Mouse (Mus musculus) spleen, adult 2 months (tissue): ENCODE measurements around the gene Arhgef7. TPM values are rescaled to one million over a fixed set of nuclear protein-coding genes. Genes with fewer than 3 reads are reported as not detected.

Experiments used
- DNase-seq, 2 experiments: peaks; one replicate each; pipeline versions ENCODE4 v3.0.0 to v3.0.0-alpha.2; 2012 to 2021; ENCODE audit warnings: low spot score in 2 of 2, low read depth in 1 of 2
- H3K27ac ChIP-seq: fragments of 200-500 bp; 2 replicates; pipeline ENCODE4 v1.5.1; 2012; ENCODE audit warnings: low read length, inconsistent platforms; ENCODE audit not compliant: insufficient read depth
- H3K27me3 ChIP-seq: fragments of 200-500 bp; 2 replicates; pipeline ENCODE4 v1.6.1; 2012; ENCODE audit warnings: mild to moderate bottlenecking, moderate library complexity, low read length, inconsistent platforms; ENCODE audit not compliant: control insufficient read depth, insufficient read depth
- H3K36me3 ChIP-seq: fragments of 200-500 bp; 2 replicates; pipeline ENCODE4 v1.6.1; 2012; ENCODE audit warnings: mild to moderate bottlenecking, low read length, inconsistent platforms; ENCODE audit not compliant: control insufficient read depth, insufficient read depth
- H3K4me1 ChIP-seq: fragments of 200-500 bp; 2 replicates; pipeline ENCODE4 v1.6.1; 2011; ENCODE audit warnings: inconsistent platforms; ENCODE audit not compliant: control insufficient read depth, insufficient read depth, insufficient read length
- H3K4me3 ChIP-seq: fragments of 200-500 bp; 2 replicates; pipeline ENCODE4 v1.5.1; 2011; ENCODE audit warnings: mild to moderate bottlenecking, inconsistent platforms; ENCODE audit not compliant: insufficient read depth, insufficient read length; ENCODE audit errors: extremely low read depth
- CTCF ChIP-seq: fragments of 200-500 bp; IDR thresholded peaks from 2 replicates; pipeline ENCODE4 v1.5.1; 2011; ENCODE audit warnings: mild to moderate bottlenecking, inconsistent platforms; ENCODE audit not compliant: insufficient read depth, insufficient read length, insufficient replicate concordance; ENCODE audit errors: extremely low read depth
- POLR2A ChIP-seq: fragments of 200-500 bp; IDR thresholded peaks from 2 replicates; pipeline ENCODE4 v1.6.1; 2011; ENCODE audit warnings: low read depth, low read length, inconsistent platforms
- WGBS: fragments of 180-500 bp; shearing (Covaris S2); methylation state at CpG from one replicate; pipeline ENCODE4 v1.1.7; 2018; 5-methylcytosine and 5-hydroxymethylcytosine counted together
- polyA plus RNA-seq: library from polyadenylated mRNA; depleted of rRNA; stranded (reverse); fragments of >200 nt; gene quantifications from 2 replicates; pipeline ENCODE4 v1.2.3, GENCODE M21; 2012

The Arhgef7 gene
- polyA plus RNA-seq, 1 experiment = 21.9 TPM

DNA sequence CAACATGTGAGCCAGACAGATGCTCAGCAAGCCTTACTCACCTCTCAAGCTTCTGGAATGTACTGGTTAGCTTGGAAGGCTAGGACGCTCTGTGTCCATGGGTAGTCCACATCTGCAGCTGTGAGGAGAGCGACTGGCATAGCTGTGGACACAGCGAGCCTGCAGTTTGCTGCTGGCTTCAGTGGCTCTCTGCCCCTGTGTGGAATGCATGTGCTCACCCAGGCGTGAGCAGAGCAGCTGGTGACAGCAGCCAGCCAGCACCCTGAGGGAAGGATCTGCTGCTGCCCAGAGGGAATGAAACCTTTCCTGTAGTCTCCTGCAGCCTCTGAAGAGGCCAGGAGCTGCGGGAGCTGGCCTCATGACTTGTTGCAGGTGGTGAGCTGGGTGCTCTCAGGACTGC lies 93.0 kb downstream of the Arhgef7 start:
- H3K4me1 ChIP-seq = no peaks in the 10 kb centered on the region
- H3K27me3 ChIP-seq = no peaks in the 10 kb centered on the region
- TF ChIP-seq POLR2A (no peak), CTCF (no peak)
- no peak overlapping the region for H3K27ac ChIP-seq
- H3K4me3 ChIP-seq = no peak overlapping the region
- peaks cover 56% of the 10 kb centered on the region for H3K36me3 ChIP-seq
- no peak for DNase-seq
- WGBS = 92% methylated on average over 5 of the region's 5 CpGs

- DNase-seq = no peak
- no peaks in the 10 kb centered on the region for H3K4me1 ChIP-seq
- no peak overlapping the region for H3K4me3 ChIP-seq
- TF ChIP-seq POLR2A (no peak), CTCF (no peak)
- no peak overlapping the region for H3K27ac ChIP-seq
- 88% methylated on average over 14 of the region's 14 CpGs for WGBS
- no peaks in the 10 kb centered on the region for H3K27me3 ChIP-seq
- peaks cover 51% of the 10 kb centered on the region for H3K36me3 ChIP-seq
Observed at GRCm38 (mm10) chr8:11821451-11822206, 94.1 kb downstream of the Arhgef7 start.

DNA sequence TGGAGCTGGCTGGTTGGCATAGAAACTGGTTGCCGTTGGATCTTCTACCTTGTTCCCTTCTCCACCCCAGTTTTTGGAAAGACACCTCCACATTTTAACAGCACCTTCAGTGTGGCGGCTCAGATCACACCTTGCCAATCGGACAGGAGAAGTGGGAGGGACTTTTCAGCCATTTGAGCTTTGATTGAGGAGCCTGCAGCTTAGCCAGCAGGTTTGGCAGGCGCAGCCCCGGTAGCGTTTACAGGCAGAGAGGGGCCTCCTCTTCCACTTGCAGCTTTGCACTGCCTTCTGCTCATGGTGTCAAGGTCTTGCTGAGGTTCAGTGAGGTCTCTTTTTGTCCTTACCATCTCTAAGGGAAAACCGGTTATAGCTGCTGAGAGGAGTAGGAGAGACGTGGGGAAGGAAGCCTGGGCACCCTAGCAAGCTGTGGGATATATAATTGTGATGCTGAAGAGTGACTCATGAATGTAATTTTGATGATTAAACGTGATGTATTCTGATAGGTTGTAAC lies 95.1 kb downstream of the Arhgef7 start:
- peaks cover 48% of the 10 kb centered on the region for H3K36me3 ChIP-seq
- H3K4me1 ChIP-seq = no peaks in the 10 kb centered on the region
- WGBS = 88% methylated on average over 9 of the region's 9 CpGs
- no peaks in the 10 kb centered on the region for H3K27me3 ChIP-seq
- no peak for DNase-seq
- no peak overlapping the region for H3K4me3 ChIP-seq
- no peak for TF ChIP-seq POLR2A
- TF ChIP-seq CTCF = no peak
- no peak overlapping the region for H3K27ac ChIP-seq

DNA sequence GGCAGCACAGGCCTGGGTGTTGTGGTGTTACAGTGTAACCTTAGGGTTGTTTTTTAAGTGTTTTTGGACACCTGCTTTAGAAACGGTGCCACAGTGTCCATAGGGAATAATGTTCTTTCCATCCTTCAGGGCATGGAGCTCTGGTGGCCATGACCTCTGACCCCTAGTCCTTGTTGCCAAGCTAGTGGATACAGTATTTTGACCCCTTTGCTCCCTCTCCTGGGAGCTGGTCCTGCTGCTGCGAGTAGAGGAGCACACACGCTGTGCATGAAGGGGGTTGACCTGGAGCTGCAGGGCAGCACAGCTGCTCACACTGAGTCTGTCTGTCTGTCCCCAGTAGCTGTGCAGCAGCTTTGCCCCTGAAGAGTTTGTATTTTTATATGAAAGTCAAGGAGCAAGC lies 98.2 kb downstream of the Arhgef7 start:
- Histone ChIP-seq H3K27me3 (no peaks in the 10 kb centered on the region), H3K27ac (no peak overlapping the region), H3K36me3 (peaks cover 22% of the 10 kb centered on the region), H3K4me3 (no peak overlapping the region), H3K4me1 (no peaks in the 10 kb centered on the region)
- WGBS = 85% methylated on average over 3 of the region's 3 CpGs
- TF ChIP-seq CTCF (no peak), POLR2A (no peak)
- DNase-seq = no peak

DNA sequence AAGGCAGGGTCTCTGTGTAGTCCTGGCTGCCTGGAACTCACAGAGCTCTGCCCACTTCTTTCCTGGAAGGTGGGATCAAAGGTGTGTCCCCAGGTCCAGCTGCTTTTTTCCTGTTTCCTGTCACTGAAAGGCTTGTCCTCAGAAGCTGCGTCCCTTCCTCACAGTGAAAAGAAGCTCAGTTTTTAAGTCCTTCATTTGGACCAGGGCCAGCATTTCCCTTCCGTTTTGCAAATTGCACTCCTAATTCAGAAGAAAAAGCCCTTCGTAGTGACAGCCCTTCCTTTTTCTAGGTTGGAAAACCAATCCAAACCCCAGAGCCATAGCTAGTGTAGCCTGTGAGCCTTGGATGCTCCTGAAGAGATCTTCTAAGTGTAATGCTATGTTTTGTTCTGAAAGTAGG lies 99.8 kb downstream of the Arhgef7 start:
- no peak overlapping the region for H3K4me3 ChIP-seq
- no peak for DNase-seq
- H3K27ac ChIP-seq = no peak overlapping the region
- whole genome bisulfite sequencing = 80% methylated on average over 3 of the region's 3 CpGs
- TF ChIP-seq POLR2A (no peak), CTCF (no peak)
- peaks cover 19% of the 10 kb centered on the region for H3K36me3 ChIP-seq
- no peaks in the 10 kb centered on the region for H3K4me1 ChIP-seq
- H3K27me3 ChIP-seq = no peaks in the 10 kb centered on the region

- peaks cover 20% of the 10 kb centered on the region for H3K36me3 ChIP-seq
- TF ChIP-seq POLR2A = no peak
- TF ChIP-seq CTCF = no peak
- H3K27me3 ChIP-seq = no peaks in the 10 kb centered on the region
- no peak for DNase-seq
- WGBS = 91% methylated on average over 16 of the region's 16 CpGs
- H3K4me1 ChIP-seq = no peaks in the 10 kb centered on the region
- no peak overlapping the region for H3K4me3 ChIP-seq
- no peak overlapping the region for H3K27ac ChIP-seq
Observed at GRCm38 (mm10) chr8:11830214-11831046, 102.9 kb downstream of the Arhgef7 start.
